Mouse (Mus musculus): ENCODE results near the gene Exosc5. TPM values are rescaled to one million over a fixed set of nuclear protein-coding genes. Genes with fewer than 3 reads are reported as not detected.
A peak's percentile ranks its signal among the peaks of the same experiment; 100 is the strongest.

Exosc5 gene
- total and polyA plus RNA-seq, 3 experiments = 105 to 125 (median 123) TPM

DNA sequence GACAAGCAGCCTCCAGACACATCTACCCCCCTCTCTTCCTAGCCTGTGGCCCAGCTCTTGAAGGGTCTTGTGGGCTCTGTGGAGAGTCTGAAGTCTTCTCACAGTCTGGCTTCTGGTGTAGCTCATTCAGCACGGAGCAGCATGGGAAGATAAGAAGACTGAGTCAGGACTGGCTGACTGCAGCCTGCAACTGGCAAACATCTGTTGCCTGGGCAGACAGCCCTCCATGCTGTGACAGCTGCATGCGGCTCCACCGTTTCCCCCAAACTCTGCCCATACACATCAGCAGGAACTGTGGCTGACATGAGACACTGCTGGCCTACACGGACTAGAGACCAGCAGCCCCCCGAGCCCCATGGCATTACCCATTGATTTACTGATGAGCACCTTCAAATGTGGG is 34.1 kb upstream of the Exosc5 start:
- Histone ChIP-seq H3K9ac (ENCODE audit: insufficient read depth, low read depth) (no peak overlapping the region), H3K4me2 (ENCODE audit: insufficient read depth, low read depth, poor library complexity, severe bottlenecking) (no peak overlapping the region), H3K4me1 (ENCODE audit: control insufficient read depth in 1 of 2, insufficient read depth in 2 of 2) (peaks cover 4 to 10% of the 10 kb centered on the region in 2 experiments), H3K4me3 (replicated peaks in 1 of 3; ENCODE audit: low read depth in 2 of 3, low read length in 2 of 3, poor library complexity in 1 of 3) (no peak overlapping the region), H3K27me3 (replicated peaks) (no peaks in the 10 kb centered on the region), H3K36me3 (replicated peaks in 1 of 2; ENCODE audit: control insufficient read depth in 1 of 2, insufficient read depth in 1 of 2, low read length in 1 of 2) (peaks cover 24 to 65% of the 10 kb centered on the region in 2 experiments), H3K27ac (ENCODE audit: insufficient read depth, low read depth) (no peak overlapping the region), H3K9me3 (replicated peaks; ENCODE audit: low read length) (no peaks in the 10 kb centered on the region), H3K79me2 (replicated peaks; ENCODE audit: control insufficient read depth, extremely low read depth, insufficient read depth, poor library complexity, severe bottlenecking) (no peaks in the 10 kb centered on the region)
- TF ChIP-seq CTCF (conservative IDR thresholded peaks at IDR 0.05 in 1 of 2, IDR thresholded peaks at IDR 0.05 in 1 of 2; ENCODE audit: low read depth in 2 of 2, low read length in 2 of 2) = no peak
- no peak for DNase-seq (ENCODE audit: extremely low read depth)
- in situ Hi-C loops (cut with MboI; ENCODE audit: low pct_ligation_motif_present, low pct_unique_long_range_greater_than_20kb, low sequenced_read_pairs) (no loop called here), dilution Hi-C loops (cut with MboI; ENCODE audit: extremely low pct_ligation_motif_present, extremely low pct_unique_long_range_greater_than_20kb, low sequenced_read_pairs) (no loop called here)

- in situ Hi-C loops (cut with MboI; ENCODE audit: low pct_ligation_motif_present, low pct_unique_long_range_greater_than_20kb, low sequenced_read_pairs) (no loop called here), dilution Hi-C loops (cut with MboI; ENCODE audit: extremely low pct_ligation_motif_present, extremely low pct_unique_long_range_greater_than_20kb, low sequenced_read_pairs) (no loop called here)
- no peak for TF ChIP-seq MAZ (IDR thresholded peaks at IDR 0.05; ENCODE audit: low read depth, low read length)
- TF ChIP-seq NELFE (IDR thresholded peaks at IDR 0.05; ENCODE audit: low read depth, low read length) = no peak
- peak; percentile 79 for TF ChIP-seq SMC3 (IDR thresholded peaks at IDR 0.05; ENCODE audit: low read depth, low read length)
- TF ChIP-seq RAD21 (IDR thresholded peaks at IDR 0.05; ENCODE audit: low read depth, low read length) = peak; percentile 66
- TF ChIP-seq GABPA (IDR thresholded peaks at IDR 0.05; ENCODE audit: insufficient replicate concordance, low read depth, low read length) = no peak
- TF ChIP-seq POLR2AphosphoS2 (IDR thresholded peaks at IDR 0.05; ENCODE audit: low read depth, low read length) = 0 out of 2 replicates have a peak, but pooled peaks have one; percentile 22
- TF ChIP-seq CHD1 (IDR thresholded peaks at IDR 0.05; ENCODE audit: low read depth, low read length) = no peak
- peak; percentile 62 to 73 for TF ChIP-seq CTCF (conservative IDR thresholded peaks at IDR 0.05 in 1 of 2, IDR thresholded peaks at IDR 0.05 in 1 of 2; ENCODE audit: low read depth in 2 of 2, low read length in 2 of 2)
- Histone ChIP-seq H3K4me1 (ENCODE audit: control insufficient read depth in 1 of 2, insufficient read depth in 2 of 2) (peaks cover 0 to 3% of the 10 kb centered on the region in 2 experiments; a peak in 1 of 4 replicates), H3K9me3 (replicated peaks; ENCODE audit: low read length) (no peaks in the 10 kb centered on the region), H3K9ac (ENCODE audit: insufficient read depth, low read depth) (no peak overlapping the region), H3K79me2 (replicated peaks; ENCODE audit: control insufficient read depth, extremely low read depth, insufficient read depth, poor library complexity, severe bottlenecking) (no peaks in the 10 kb centered on the region), H3K27ac (ENCODE audit: insufficient read depth, low read depth) (no peak overlapping the region), H3K36me3 (replicated peaks in 1 of 2; ENCODE audit: control insufficient read depth in 1 of 2, insufficient read depth in 1 of 2, low read length in 1 of 2) (peaks cover 24 to 69% of the 10 kb centered on the region in 2 experiments), H3K4me2 (ENCODE audit: insufficient read depth, low read depth, poor library complexity, severe bottlenecking) (no peak overlapping the region), H3K4me3 (replicated peaks in 1 of 3; ENCODE audit: low read depth in 2 of 3, low read length in 2 of 3, poor library complexity in 1 of 3) (no peak overlapping the region), H3K27me3 (replicated peaks) (no peaks in the 10 kb centered on the region)
- DNase-seq (ENCODE audit: extremely low read depth) = peak; percentile 44
Measured at GRCm38 (mm10) chr7:25625594-25626250, 33.2 kb upstream of the Exosc5 start.

GRCm38 (mm10) chr7:25626509-25627430 is 32.2 kb upstream of the Exosc5 start, which contains the start of gene B3gnt8:
TSS of gene B3gnt8 (plus strand) at chr7:25626654.
- DNase-seq (ENCODE audit: extremely low read depth) = no peak
- H3K36me3 ChIP-seq (replicated peaks in 1 of 2; ENCODE audit: control insufficient read depth in 1 of 2, insufficient read depth in 1 of 2, low read length in 1 of 2) = peaks cover 22 to 69% of the 10 kb centered on the region in 2 experiments
- no peak within 1 kb of the TSS for H3K9ac ChIP-seq (ENCODE audit: insufficient read depth, low read depth)
- peaks cover 0 to 3% of the 10 kb centered on the region in 2 experiments; a peak in 1 of 4 replicates for H3K4me1 ChIP-seq (ENCODE audit: control insufficient read depth in 1 of 2, insufficient read depth in 2 of 2)
- no peaks in the 10 kb centered on the region for H3K27me3 ChIP-seq (replicated peaks)
- in situ Hi-C loops (cut with MboI; ENCODE audit: low pct_ligation_motif_present, low pct_unique_long_range_greater_than_20kb, low sequenced_read_pairs) = no loop called here
- dilution Hi-C loops (cut with MboI; ENCODE audit: extremely low pct_ligation_motif_present, extremely low pct_unique_long_range_greater_than_20kb, low sequenced_read_pairs) = no loop called here
- no peak within 1 kb of the TSS for H3K4me3 ChIP-seq (replicated peaks in 1 of 3; ENCODE audit: low read depth in 2 of 3, low read length in 2 of 3, poor library complexity in 1 of 3)
- H3K9me3 ChIP-seq (replicated peaks; ENCODE audit: low read length) = no peaks in the 10 kb centered on the region
- H3K4me2 ChIP-seq (ENCODE audit: insufficient read depth, low read depth, poor library complexity, severe bottlenecking) = no peak within 1 kb of the TSS
- no peaks in the 10 kb centered on the region for H3K79me2 ChIP-seq (replicated peaks; ENCODE audit: control insufficient read depth, extremely low read depth, insufficient read depth, poor library complexity, severe bottlenecking)
- TF ChIP-seq POLR2AphosphoS2 (IDR thresholded peaks at IDR 0.05; ENCODE audit: low read depth, low read length) (no peak), BHLHE40 (IDR thresholded peaks at IDR 0.05; ENCODE audit: low read depth, low read length) (no peak), ZC3H11A (IDR thresholded peaks at IDR 0.05; ENCODE audit: low read depth, low read length) (no peak), RAD21 (IDR thresholded peaks at IDR 0.05; ENCODE audit: low read depth, low read length) (no peak), ETS1 (conservative IDR thresholded peaks at IDR 0.05; ENCODE audit: low read depth, low read length) (no peak), JUN (IDR thresholded peaks at IDR 0.05; ENCODE audit: insufficient read depth, low read depth, low read length) (no peak), MAFK (IDR thresholded peaks at IDR 0.05; ENCODE audit: insufficient replicate concordance, low read length) (no peak), EP300 (IDR thresholded peaks at IDR 0.05; ENCODE audit: low read length) (no peak), NRF1 (IDR thresholded peaks at IDR 0.05; ENCODE audit: low read depth, low read length) (no peak), MEF2A (IDR thresholded peaks at IDR 0.05; ENCODE audit: borderline replicate concordance, low read depth, low read length) (no peak), E2F4 (IDR thresholded peaks at IDR 0.05; ENCODE audit: insufficient replicate concordance, low read depth, low read length) (no peak), RCOR1 (conservative IDR thresholded peaks at IDR 0.05; ENCODE audit: low read depth, low read length) (no peak), JUND (conservative IDR thresholded peaks at IDR 0.05; ENCODE audit: low read depth, low read length) (no peak), PAX5 (IDR thresholded peaks at IDR 0.05; ENCODE audit: low read length) (no peak), MYC (IDR thresholded peaks at IDR 0.05; ENCODE audit: low read depth, low read length) (no peak), ZMIZ1 (IDR thresholded peaks at IDR 0.05; ENCODE audit: low read depth, low read length) (no peak)
- H3K27ac ChIP-seq (ENCODE audit: insufficient read depth, low read depth) = no peak within 1 kb of the TSS
